Mouse (Mus musculus) ES-E14 (cell line): Measurements from ENCODE around the gene Vwa2.

Experiments used
- CHD2 ChIP-seq: IDR thresholded peaks from 2 replicates; pipeline ENCODE4 v1.6.1; 2014; ENCODE audit warnings: mild to moderate bottlenecking, low read depth, low read length, inconsistent platforms
- HCFC1 ChIP-seq: IDR thresholded peaks from 2 replicates; pipeline ENCODE4 v1.6.1; 2012; ENCODE audit warnings: low read length, inconsistent platforms, borderline replicate concordance; ENCODE audit not compliant: insufficient read depth
- MAFK ChIP-seq: IDR thresholded peaks from 2 replicates; pipeline ENCODE4 v1.6.1; 2014; ENCODE audit warnings: mild to moderate bottlenecking, low read depth, low read length, inconsistent platforms; ENCODE audit not compliant: insufficient read depth
- ZC3H11A ChIP-seq: IDR thresholded peaks from 2 replicates; pipeline ENCODE4 v1.6.1; 2012; ENCODE audit warnings: low read depth, mild to moderate bottlenecking, inconsistent platforms, low read length, borderline replicate concordance
- ZNF384 ChIP-seq: IDR thresholded peaks from 2 replicates; pipeline ENCODE4 v1.6.1; 2012; ENCODE audit warnings: low read depth, low read length, inconsistent platforms

- no peak for TF ChIP-seq ZC3H11A
- no peak for TF ChIP-seq CHD2
- no peak for TF ChIP-seq ZNF384
- TF ChIP-seq MAFK = no peak
- no peak for TF ChIP-seq HCFC1
Observed at GRCm38 (mm10) chr19:56949868-56950267, 75.8 kb downstream of the Vwa2 start.
